Mouse (Mus musculus) heart, adult 18-20 months (tissue): ENCODE measurements around the gene Gm37419. TPM values are rescaled to one million over a fixed set of nuclear protein-coding genes. Genes with fewer than 3 reads are reported as not detected.

Experiments used
- DNase-seq, 2 experiments: peaks; one replicate each; pipeline ENCODE4 v3.0.0; 2021 to 2022; ENCODE audit warnings: mixed read lengths in 1 of 2
- total RNA-seq, 2 experiments: library from RNA; stranded (reverse); gene quantifications; 2 replicates each; pipeline ENCODE4 v1.2.3; 2021

Gm37419 gene
- total RNA-seq, 2 experiments from 2014 or later = not detected

DNA sequence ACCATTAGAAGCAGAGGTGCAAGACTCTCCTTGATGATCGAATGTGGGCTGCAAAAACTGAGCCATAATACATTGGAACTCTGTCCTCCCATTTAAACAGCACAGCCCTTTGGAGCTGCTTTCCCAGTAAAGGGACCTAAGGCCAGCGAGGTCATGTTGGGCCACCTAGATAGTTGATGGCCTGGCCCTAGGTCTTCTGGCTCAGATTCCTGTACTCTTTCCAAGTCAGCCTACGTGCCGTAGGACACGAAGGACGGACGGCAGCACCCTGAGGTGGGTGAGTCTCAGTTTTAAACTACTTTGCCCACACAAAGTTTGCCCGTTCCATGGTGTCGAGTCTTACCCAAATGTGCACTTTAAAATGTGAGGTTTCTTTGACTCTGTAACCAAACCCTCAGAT lies 8.8 kb upstream of the Gm37419 start:
- peak; percentile 80 to 84 for DNase-seq

DNA sequence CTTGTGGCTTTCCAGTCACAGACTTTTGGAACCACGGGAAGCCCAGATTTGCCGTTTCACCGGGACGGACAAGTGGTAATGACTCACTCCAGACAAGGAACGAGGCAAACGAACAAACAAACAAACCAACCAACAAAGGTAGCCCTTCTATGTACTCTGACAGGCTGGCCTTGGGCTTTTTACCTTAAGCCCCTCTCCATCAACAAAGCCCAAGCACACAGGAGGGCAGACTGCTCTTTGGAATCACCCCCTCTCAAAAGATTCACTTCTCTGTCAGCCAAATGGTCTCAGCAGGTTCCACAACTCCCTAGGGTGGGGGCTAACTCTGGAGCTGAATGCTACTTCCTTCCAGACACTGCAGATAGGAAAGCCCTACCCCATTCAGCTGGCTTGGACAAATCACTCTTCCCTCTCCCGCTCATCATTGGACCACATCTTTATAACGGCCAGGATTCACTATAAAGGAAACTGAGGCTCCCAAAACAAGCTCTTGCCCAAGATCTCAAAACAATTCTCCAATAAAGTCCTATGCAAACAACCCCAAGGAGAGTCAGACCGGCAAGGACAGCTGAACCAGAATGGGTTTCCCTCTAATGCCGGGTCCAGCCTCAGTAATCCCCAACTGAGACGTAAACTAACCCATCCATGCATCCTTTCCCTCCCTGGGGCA lies 7.9 kb upstream of the Gm37419 start:
- peak in 1 of 2 experiments; percentile 67 for DNase-seq

DNA sequence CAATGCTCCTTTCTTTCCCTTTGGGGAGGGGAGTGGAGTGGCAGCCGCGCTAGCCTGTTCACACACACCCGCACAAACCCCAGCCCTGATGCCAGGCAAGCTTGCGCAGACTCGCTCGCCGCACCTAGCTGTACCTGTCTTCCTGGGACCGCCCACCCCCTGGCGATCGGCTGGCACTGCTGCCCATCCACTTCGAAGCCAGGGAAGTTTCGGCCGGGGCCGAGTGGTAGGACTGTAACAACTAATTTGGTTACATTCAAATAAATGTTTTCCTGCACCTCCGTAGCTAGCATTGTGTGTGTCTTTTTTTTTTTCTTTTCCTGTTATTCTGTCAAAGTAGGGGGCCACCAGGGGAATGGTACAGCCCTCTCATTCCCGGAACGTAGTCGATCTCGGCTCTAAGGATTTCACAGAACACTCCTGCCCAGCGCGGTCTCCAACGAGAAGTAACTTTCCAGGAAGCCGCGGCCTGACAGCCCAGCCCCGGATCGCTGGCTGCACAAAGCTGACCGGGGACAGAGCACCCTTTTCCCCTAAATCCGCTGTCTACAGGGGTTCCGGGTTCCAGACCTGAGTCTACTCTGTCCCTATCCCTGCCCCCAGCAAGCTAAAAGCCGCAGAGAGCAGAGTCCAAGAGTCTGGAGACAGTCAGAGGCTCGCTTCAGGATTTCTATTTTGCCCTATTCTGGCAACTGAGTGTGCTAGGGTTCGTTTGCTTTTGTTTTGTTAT lies 7.1 kb upstream of the Gm37419 start:
- DNase-seq = peak in 1 of 2 experiments; percentile 70

DNA sequence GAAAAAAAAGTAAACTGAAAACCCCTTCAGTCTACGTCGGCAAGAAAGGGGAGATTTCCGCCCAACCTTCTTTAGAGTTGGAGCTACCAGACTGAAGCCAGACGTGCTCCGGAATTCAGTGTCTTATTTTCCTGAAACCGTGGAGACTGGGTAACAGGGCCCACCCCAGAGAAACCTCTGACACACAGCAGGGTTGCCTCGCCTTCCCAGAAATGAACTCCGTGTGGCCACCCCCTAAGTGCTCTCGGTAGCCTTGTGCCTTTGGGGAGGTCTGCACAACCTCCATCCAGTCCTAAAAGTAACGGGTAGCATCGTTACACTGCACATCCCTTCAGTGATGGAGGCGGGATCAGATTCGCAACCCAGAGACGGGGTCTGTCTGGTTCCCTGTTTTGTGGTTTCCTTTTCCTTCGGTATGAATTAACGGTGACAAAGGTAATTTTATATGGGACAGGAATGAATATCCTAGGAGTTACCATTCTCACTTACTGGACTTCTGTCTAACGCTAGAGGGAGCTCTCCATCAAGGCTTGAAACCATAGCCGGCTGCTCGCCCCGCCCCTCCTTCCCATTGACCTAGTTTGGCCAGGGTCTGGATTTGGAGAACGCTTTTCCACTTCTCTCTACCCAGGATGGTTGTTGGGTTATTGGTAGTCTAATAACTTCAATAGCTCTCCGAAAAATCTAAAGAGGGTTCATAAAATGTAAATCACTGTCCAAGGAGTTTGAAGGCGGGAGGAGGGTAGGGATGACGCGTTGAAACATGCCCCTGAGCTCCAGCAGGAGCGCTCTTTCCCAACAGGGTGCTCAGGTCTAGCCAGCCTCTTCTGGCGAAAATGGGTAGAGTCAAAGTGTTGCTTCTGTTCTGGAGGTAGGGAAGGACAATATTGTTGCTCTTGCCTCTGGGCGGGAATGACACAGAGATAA lies 6.1 kb upstream of the Gm37419 start:
- peak; percentile 90 to 94 for DNase-seq

DNA sequence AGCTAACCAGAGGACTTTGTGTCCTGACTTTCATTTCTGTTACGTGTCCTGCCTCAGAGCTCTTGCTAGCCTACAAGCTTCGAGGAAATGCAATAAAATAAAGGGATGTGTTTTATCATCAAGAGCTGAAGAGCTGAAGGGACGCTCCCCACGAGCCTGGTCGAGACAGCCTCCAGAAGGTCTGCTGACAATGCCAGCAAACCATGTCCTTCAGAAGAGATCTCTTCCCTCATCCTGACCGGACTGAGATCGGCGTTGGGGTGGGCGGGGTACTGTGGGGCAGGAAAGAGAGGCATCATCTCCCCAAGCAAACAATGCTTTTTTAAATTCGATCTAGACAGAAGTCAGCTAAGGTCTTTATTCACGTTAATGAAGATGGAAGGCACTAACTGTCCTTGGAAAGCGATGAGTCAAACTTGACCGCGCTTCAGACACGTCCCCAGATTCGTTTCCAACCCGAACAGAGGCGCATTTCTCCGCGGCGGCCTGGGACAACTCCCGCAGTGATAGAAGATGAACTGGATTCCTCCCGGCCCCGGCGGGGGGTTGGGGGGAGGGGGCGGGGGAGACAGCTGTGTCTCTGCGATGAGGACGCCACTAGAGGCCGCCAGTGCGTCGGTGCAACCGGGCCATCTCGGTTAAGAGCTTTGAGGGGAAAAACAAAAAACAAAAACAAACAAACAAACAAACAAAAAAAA lies 5.2 kb upstream of the Gm37419 start:
- peak; percentile 77 to 89 for DNase-seq

DNA sequence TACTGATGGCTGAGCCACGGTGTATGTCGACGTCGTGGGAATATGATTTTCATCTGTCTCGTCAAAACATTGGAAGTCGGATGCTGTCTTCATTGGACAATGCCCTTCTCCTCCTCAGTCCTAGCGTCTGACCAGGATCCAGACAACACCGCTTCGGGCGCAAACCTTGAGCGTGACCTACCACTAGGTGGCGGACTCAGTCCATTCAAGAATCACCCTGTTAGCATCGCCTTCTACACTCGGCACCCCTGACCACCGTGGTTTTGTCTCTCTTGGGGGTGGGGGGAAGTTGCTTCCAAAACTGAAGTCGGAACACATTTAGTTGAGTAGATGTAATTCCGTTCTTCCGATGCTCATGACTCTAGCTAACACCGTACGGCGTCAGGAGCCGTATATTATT lies 4.1 kb upstream of the Gm37419 start:
- peak; percentile 92 to 97 for DNase-seq

DNA sequence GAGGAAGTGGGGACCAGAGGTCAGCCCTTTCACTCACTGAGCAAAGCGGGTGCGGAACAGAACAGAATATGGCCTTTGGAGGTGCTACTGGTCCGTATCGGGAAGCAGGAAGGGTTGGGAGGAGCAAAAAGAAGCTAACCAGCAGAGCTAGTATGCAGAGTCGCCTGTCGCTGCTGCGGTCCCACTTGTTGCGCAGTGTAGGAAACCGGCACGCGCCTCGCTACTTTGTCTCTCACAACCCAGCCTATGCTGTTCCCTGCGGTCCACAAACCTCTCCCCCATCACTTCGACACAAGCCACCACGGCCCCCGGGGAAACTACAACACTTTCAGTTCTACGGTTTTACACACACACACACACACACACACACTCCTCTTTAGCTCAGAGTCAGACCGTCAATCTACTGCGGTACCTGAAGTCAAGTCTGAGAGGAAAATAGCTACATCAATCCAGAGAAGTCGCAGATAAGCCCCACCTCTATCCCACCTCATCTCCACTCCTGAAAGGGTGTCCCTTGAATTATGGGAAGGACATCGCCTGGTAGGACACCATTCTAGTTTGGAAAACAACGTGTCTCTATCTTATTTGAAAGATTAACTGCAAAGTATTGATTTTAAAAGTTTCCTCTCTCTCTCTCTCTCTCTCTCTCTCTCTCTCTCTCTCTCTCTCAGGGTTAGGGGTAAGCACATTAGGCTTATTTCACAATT lies 3.4 kb upstream of the Gm37419 start:
- DNase-seq = peak; percentile 73 to 85

DNA sequence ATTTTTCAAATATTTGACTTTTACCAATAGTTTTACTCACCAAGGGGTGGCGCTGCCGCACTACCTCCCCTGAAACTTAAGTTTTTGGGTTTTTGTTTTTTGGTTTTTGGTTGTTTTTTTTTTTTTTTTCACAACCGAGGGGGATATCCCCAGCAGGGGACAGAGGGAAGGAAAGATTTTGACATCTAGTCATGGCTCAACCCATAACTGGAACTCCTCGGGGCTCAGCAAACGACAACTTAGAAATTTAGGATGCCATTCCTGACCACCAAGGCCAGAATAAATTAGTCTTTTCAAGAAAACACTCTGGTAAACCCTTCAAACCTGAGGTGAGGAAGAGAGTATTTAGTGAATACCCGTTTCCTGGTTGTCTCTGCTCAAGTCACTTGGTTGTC lies 2.8 kb upstream of the Gm37419 start:
- DNase-seq = peak in 1 of 2 experiments; percentile 81

DNA sequence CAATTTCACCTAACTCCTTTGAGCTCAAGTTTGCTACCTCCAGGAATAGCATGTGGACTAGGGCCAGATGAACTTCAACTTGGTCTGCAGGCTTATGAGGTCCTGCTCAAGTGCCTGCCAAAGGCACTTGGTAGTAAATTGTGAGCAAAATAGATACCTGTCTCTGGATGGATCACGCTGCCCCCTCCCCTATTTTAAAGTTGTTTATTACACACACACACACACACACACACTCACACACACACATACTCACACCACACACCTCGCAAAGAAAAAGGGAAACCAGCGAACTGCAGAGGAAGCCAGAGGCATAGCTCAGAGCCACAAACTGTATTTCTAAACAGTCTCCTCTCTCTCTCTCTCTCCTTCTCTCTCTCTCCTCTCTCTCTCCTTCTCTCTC lies 2.1 kb upstream of the Gm37419 start:
- peak in 1 of 2 experiments; percentile 67 for DNase-seq

DNA sequence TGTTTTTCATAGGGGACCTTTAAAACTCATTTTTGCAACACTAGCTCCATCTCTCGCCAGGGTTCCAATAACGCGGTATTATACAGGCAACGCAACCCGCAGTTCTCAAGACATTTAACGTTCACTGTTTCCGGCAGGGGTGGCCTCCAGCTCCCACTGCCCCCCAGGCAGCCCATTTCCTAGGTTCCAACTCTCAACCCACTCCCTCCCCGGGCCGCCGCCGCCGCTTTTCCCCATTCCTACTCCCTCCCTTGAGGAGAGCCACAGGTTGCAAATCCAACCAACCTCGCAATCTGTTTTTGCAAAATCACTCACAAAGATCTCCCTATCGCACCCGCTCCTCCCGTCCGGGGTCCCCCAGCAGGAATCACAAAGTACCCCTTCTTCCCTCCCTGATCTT lies 1.4 kb upstream of the Gm37419 start:
- DNase-seq = peak in 1 of 2 experiments; percentile 76

DNA sequence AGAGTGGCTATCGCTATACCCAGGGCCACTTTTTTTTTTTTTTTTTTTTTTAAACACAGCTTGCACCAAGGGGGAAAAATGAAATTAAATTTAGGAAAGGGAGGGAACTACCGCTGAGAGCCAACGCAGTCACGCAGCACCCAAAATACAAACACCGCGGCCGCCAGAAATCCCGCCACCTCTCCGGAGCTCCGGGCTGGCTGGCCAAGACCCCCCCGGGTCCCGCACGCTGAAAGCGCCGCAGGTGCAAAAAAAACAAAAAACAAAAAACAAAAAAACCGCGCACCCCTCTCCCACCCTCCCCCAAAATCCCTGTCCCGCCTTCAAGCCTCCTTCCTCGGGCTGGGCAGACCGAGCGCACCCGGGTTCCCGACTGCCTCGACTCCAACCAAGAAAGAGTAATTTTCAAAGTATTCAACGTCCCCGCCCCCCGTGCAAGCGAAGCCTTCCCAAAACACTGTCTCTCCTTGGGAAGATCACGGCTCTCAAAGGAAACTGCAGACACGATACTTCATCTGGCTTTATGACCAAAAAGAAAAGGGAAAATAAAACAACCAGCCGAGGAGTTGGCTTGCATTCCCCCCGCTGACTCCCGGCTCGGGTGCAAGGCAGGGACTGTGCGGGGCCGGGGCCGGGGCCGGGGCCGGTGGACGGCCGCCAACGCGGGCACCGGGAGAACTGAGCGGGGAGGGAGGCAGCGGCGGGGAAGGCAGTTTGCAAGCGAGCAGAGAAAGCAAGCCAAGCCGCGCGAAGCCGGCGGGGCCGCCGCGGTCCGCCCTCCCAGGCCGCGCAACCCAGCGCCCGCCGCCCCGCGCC lies 733 bp upstream of the Gm37419 start:
- DNase-seq = peak in 1 of 2 experiments; percentile 81

DNA sequence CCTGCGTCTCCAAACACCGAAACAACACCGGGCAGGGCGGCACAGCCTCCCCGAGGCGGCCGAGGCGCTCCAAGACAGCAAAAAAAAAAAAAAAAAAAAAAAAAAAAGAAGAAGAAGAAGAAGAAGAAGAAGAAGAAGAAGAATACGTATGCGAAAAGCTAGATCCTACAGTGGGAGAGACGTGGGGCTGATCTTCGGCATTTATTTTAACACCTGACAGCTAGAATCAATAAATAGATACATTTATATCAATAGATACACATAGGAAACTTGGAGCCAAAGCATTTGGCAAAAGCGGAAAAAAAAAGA lies 171 bp upstream of the Gm37419 start:
- no peak for DNase-seq

DNA sequence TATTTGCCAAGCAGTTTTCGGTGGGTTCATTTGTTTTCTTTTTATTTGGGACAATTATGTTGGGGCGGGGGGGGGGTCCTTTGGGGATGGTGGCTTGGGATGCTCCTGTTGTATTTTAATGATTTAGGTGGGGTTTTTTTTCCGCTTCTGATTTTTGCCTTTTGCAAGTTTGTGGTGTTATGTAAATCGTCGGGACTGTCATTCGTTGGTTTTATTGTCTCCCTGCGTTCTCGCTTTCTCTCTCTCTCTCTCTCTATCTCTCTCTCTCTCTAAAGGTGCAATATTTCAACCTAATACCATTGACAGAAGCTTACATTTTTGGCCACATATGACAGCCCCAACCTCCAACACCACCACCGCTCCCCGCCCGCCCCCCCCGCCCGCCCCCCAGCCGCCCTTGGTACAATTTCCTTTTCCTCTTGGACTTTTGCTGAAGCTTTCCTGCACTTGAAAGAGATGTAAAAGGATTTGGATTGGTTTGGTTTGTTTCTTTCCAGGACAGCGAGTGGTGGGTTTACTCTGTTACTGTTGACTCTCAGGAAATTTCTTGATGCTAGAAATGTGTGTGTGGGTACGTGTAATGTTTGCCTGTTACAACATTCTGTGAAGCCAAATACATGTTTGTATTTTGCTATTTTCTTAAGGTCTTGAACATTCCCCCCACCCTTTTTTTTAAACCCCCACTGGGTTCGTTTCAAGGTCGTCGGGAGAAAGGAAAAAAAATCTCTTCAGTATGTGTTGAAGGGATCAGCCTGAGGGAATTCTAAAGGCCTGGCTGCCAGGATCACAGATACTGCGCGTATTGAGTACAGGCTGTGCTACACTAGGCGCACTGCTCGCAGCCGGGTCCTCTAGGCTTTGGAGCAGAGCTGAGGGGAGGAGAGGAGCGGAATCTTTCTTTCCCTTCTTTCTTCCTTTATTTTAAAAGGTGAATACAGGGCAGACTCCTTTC lies 1.2 kb downstream of the Gm37419 start:
- DNase-seq = peak; percentile 80 to 81

DNA sequence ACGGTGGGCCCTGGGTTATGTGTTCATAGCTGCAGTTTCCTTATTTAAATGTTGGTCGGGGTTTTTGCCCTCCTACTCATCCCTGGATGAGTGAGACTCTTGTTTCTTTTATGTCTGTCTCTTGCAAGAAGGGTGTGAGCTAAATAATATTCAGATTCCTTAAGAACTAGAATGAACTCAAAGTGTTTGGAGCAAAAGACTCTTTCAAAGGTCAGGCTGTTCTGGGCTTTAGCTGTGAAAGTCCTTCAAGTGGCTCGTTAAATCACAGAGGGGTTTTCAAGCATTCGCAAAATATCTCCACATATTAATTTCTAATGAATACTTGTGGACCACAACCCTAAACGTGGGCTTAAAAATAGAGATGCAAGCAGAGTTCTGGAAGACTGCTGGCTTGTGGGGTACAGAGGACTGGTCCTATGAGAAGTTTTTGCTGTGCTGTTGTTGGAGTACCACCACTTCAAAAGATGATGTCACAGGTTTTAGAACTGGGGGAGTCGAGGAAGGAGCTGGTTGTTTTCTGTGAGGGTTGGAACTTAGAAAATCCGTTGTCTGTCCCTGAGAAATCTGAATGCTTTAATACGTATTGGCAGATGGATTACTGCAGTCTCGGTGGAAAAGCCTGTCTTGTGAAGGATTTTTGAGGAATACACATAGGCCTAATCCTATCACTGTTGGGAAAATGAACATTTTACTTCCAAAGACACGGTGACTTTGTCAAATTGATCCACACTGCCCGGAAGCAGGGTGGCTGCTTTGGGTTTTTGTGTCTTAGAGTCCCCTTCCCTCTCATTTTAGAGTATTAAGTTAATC lies 2.1 kb downstream of the Gm37419 start:
- DNase-seq = peak in 1 of 2 experiments; percentile 33

DNA sequence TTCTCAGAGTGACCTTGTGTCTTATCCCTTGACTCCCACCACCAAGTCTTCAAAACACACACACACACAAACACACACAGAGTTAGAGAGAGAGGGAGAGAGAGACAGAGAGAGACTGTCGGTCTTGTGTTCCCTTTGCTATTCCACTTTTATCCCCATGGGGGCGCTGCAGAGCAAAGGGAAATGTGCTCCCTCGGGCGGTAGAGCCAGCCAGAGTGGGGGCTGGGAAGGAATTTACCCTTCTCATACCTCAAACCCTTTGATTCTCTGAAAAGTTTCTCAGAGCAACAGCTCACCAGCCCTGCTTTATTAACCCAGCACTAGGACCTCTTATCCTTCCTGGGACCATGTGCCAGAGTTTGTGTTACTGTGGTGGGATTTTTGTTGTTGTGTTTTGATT lies 2.9 kb downstream of the Gm37419 start:
- peak; percentile 88 to 97 for DNase-seq

DNA sequence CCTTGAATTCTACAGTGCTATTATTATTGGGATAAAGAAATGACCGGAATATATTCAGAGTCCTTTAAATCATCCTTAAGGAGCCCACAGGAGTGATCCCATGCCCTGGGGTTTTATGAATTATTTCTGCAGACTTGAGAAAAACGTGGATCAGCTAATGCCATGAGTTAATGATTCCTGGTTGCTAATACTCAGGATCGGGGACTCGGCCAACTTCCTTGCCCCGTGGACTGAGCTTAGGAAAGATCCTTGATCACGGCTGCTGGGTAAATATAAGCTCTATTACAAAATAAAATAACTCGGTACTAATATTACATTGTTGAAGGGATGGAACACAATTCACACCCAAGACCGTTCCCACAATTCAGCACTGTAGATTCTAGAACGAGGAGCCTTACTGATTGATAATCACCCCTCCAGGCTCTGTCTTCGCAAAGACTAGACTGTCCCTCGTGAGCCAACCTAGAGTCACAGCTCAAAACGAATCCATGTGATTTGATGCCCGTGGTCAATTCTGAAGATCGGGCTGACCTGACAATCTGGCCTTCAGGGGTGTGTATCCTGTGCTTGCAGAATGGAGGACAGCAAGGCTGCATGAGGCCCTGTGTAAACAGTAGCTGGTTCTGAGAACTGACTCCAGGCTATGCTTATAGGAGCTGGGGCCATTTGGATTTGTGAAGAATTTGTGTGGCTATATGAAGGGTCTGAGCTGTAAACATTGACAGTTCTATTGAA lies 3.7 kb downstream of the Gm37419 start:
- DNase-seq = no peak
